Mouse (Mus musculus) heart, postnatal 36 days (tissue): ENCODE results near the gene Pnpla1. TPM values are rescaled to one million over a fixed set of nuclear protein-coding genes. Genes with fewer than 3 reads are reported as not detected.

Experiments used
- DNase-seq, 2 experiments: peaks; one replicate each; pipeline ENCODE4 v3.0.0; 2021 to 2022
- intact Hi-C: fragments of 180-260 bp; cut with DNase I; formaldehyde crosslinking; loops from one replicate; pipeline ENCODE4 v1.15.1; 2025
- total RNA-seq, 2 experiments: library from RNA; stranded (reverse); gene quantifications; 2 replicates each; pipeline ENCODE4 v1.2.3; 2021

The Pnpla1 gene
- total RNA-seq, 2 experiments from 2014 or later = not detected

DNA sequence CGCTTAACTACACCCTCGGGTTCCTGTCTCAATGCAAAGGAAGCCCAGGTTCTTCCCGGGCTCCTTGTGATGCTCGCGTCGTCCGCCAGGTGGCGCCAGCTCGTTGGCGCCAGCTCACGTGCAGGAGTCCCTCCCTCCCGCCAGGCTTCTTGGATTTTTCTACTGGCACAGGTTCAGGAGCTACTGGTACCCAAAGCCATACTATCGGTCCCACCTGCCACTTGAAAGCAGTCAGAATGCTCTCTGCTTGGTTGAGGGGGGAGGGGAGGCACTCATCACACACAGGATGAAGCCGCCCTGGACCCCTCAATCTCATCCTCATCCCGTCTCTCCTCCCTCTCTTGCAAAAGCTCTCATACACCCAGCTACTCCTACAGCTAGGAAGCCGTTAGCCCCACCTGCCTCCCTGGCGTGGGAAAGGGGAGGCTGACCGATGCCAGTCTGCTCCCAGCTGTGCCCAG, 21.8 kb downstream of the Pnpla1 start:
- peak; percentile 76 to 81 for DNase-seq
- intact Hi-C loops = loop anchor here (1.0 kb wide), 1 partner anchor 45 kb away; no protein-coding TSS in a partner anchor

- intact Hi-C loops = no loop called here
These were observed 24.1 kb downstream of the Pnpla1 start for GRCm38 (mm10) chr17:28882316-28882715.

DNA sequence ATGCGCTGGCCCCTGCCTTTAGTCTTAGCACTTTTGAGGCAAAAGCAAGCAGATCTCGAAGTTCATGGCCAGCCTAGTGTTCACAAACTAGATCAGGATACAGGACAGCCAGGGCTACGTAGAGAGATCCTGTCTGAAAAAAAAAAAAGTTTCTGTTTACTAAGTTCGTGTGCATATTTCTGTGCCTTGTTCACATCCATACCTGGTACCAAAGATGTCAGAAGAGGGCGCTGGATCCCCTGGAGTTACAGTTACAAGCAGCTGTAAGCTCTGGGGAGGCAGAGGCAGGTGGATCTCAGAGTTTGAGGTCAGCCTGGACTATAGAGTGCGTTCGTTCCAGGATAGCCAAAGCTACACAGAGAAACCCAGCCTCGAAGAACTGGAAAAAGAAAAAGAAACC, 24.6 kb downstream of the Pnpla1 start:
- DNase-seq = no peak
- intact Hi-C loops = no loop called here

More at GRCm38 (mm10) chr17:28882316-28882715, 24.1 kb downstream of the Pnpla1 start:
- DNase-seq = peak; percentile 54 to 72

- intact Hi-C loops = no loop called here
- DNase-seq = no peak
These were observed 25.8 kb downstream of the Pnpla1 start for GRCm38 (mm10) chr17:28883941-28884516.

GRCm38 (mm10) chr17:28885231-28885630, 27.0 kb downstream of the Pnpla1 start:
- DNase-seq = no peak
- intact Hi-C loops = no loop called here

- intact Hi-C loops = no loop called here
- DNase-seq = no peak
These were observed 28.1 kb downstream of the Pnpla1 start for GRCm38 (mm10) chr17:28886266-28886665.

GRCm38 (mm10) chr17:28894050-28894767, 36.0 kb downstream of the Pnpla1 start:
- intact Hi-C loops = no loop called here
- DNase-seq = no peak

DNA sequence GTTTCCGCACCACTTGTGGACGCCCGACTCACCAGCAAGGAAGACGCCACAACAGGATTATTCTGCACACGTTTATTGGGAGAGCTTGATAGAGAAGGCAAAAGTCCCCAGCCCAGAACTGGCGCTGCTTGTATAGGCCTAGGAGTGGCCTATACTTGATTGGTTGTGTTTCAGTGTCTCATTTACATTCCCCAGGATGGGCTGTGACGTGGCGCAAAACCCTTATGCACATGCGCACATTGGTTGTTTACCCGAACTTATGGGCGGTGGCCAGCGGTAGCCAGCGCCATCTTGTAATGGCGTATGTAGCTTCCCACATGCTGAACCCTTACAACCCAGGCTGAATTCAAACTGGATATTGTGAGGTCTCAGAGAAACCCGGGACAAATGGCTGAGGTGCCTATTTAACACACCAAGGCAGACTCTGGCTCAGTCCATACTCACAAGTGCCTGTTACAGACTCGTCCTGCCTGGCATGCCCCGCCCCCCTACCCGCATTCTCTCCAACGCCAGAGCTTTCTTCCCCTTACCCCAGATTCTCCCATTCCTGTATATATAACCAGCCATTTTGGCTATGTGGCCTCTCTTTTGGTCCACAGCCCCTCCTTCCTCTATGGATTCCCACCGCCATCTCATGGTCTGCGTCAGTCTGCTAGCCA, 37.1 kb downstream of the Pnpla1 start:
- no peak for DNase-seq
- intact Hi-C loops = no loop called here

GRCm38 (mm10) chr17:28896095-28896780, 38.0 kb downstream of the Pnpla1 start:
- DNase-seq = no peak
- intact Hi-C loops = no loop called here

DNA sequence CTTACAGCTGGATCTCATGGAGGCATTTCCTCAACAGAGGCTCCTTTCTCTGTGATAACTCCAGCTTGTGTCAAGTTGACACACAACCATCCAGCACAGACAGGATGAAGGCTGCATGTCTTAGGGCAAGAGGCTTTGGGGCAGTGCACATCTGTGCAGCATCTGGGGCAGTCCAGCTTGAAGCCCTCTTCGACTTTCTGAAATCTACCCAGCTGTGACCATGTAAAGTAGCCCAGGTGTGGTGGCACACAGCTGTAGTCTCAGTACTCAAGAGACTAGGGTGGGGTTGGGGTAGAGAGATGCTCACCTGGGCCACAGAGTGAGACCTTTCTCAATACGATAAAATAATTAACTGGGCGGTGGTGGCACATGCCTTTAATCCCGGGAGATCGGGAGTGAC, 39.6 kb downstream of the Pnpla1 start:
- intact Hi-C loops = no loop called here
- DNase-seq = no peak

- intact Hi-C loops = no loop called here
- no peak for DNase-seq
These were observed 40.0 kb downstream of the Pnpla1 start for GRCm38 (mm10) chr17:28898249-28898648.

DNA sequence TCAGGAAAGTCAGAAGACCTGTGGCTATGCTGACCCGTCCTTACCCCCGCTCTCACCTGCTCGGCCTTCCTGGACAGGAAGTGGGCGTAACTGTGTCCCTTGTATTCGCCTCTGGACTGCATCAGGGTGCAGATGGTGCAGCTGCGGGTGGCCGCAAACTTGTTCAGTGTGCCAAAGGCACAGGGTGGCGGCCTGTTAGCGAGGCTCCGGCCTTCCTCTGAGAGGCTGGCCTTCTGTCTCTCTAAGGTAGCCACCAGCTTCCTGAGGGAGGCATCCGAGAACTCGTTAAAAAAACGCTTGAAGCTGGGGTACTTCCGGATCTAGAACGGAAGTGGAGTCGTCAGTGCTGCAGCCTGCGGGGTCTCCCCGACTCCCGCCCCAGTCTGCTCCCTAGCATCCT, 41.2 kb downstream of the Pnpla1 start:
- intact Hi-C loops = no loop called here
- no peak for DNase-seq

DNA sequence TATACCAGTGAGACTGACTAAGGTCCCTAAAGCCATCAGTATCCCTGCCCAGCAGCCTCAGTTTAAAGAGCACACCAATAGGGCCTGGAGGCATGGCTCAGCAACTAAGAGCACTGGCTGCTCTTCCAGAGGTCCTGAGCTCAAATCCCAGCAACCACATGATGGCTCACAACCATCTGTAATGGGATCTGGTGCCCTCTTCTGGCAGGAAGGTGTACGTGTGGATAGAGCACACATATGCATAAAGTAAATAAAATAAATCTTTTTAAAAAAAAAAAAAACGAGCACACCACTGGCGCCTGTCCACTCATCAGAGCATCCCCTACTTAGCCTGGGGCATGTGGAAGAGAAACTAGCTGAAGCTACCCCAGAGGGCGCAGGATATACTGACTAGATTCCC, 43.3 kb downstream of the Pnpla1 start:
- intact Hi-C loops = no loop called here
- DNase-seq = no peak

GRCm38 (mm10) chr17:28904546-28905376, 46.5 kb downstream of the Pnpla1 start:
- intact Hi-C loops = no loop called here
- peak; percentile 75 to 86 for DNase-seq

- no peak for DNase-seq
- intact Hi-C loops = no loop called here
These were observed 47.2 kb downstream of the Pnpla1 start for GRCm38 (mm10) chr17:28905377-28905916.

DNA sequence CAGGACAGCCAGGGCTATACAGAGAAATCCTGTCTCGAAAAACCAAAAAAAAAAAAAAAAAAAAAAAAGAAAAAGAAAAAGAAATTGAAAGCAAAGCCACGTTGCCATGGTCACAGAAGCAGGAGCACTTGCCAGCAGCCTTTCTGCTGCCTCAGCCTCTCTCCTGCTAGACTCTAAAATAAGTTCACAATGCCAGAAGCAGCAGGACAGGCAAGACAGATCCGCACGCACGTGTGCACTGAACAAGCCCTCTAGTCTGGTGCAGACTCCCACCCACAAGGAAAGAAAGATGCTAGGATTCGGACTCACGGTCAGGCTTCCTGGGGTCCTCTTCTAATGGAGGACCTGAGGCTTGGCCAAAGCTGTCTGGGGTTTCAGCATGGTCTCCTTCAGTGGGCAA, 49.7 kb downstream of the Pnpla1 start:
- intact Hi-C loops = no loop called here
- no peak for DNase-seq

DNA sequence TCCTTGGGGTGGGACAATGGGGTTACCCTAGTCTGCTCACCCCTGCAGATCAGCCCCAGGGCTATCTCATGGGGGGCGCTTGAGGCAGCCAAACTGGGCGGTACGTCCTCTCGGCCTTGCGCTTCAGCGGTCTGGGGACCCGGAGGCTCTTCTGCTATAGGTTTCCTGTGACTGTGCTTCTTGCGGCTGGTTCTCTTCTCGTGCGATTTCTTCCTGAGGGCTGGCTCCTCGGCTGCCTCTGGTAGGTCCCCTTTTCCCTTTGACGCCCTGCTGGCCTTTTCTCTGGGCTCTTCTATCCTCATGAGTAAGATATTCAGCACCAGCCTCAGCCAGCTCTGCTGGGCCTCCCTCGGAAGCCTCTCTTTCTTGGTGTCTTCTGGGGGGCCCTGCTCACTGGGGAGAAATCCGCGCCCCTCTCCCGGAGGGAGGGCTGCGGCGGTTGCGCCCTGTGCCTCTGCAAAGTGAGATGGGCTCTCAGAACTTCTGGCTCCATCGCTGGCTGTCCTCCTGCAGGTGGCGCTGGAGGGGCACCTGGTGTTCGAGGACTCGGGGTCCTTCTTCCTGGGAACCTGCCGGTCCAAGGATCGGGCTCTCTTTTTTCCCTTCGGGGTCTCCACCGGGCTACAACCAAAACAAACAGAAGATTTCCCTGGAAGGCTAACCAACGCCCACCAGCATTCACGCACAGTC, 51.2 kb downstream of the Pnpla1 start:
- DNase-seq = peak; percentile 31 to 67
- intact Hi-C loops = no loop called here

- no peak for DNase-seq
- intact Hi-C loops = no loop called here
These were observed 51.9 kb downstream of the Pnpla1 start for GRCm38 (mm10) chr17:28910139-28910538.

DNA sequence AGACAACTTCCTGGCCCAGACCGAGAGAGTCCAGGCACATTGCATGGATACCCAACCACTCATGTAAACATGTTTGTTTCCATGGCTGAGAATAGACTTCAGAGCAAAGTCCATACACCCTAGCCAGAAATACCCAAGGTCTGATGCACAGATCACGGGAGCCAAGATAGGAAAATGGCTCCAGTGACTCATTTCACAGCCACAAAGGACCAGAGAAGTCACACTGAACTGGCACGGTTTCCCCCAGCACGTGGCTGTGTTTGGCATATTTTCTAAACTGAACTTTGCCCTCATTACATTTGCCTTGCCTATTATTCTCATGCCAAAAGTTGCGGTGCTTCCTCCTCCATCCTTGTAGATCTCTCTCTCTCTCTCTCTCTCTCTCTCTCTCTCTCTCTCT, 55.0 kb downstream of the Pnpla1 start:
- intact Hi-C loops = no loop called here
- DNase-seq = peak in 1 of 2 experiments; percentile 31
